Mouse (Mus musculus) forebrain, embryonic 15.5 days (tissue): ENCODE data around the gene Zfp366. TPM values are rescaled to one million over a fixed set of nuclear protein-coding genes. Genes with fewer than 3 reads are reported as not detected.

Experiments used
- ATAC-seq: fragments of 200-750 bp; cut with Nextera tagmentation; replicated peaks from 2 replicates; pipeline ENCODE4 v1.8.0; 2017; ENCODE audit warnings: mild to moderate bottlenecking, moderate TSS enrichment, moderate library complexity
- H3K27ac ChIP-seq: fragments of 300-500 bp; sonication (generic); replicated peaks from 2 replicates; pipeline ENCODE4 v1.5.1; 2015; ENCODE audit warnings: mild to moderate bottlenecking, inconsistent platforms
- H3K27me3 ChIP-seq: fragments of 300-500 bp; sonication (generic); 2 replicates; pipeline ENCODE4 v1.6.1; 2015; ENCODE audit warnings: inconsistent platforms
- H3K36me3 ChIP-seq: fragments of 300-500 bp; sonication (generic); 2 replicates; pipeline ENCODE4 v1.6.1; 2015; ENCODE audit warnings: mild to moderate bottlenecking, inconsistent platforms
- H3K4me1 ChIP-seq: fragments of 300-500 bp; sonication (generic); 2 replicates; pipeline ENCODE4 v1.6.1; 2015; ENCODE audit warnings: inconsistent platforms
- H3K4me2 ChIP-seq: fragments of 300-500 bp; sonication (generic); replicated peaks from 2 replicates; pipeline ENCODE4 v1.6.1; 2015; ENCODE audit warnings: mild to moderate bottlenecking, inconsistent platforms
- H3K4me3 ChIP-seq: fragments of 300-500 bp; sonication (generic); 2 replicates; pipeline ENCODE4 v1.5.1; 2015; ENCODE audit warnings: mild to moderate bottlenecking, inconsistent platforms
- H3K9ac ChIP-seq: fragments of 300-500 bp; sonication (generic); replicated peaks from 2 replicates; pipeline ENCODE4 v1.6.1; 2015; ENCODE audit warnings: mild to moderate bottlenecking, inconsistent platforms
- H3K9me3 ChIP-seq: fragments of 300-500 bp; sonication (generic); 2 replicates; pipeline ENCODE4 v1.6.1; 2016; ENCODE audit warnings: inconsistent platforms
- WGBS: fragments of 180-500 bp; shearing (Covaris S2); methylation state at CpG from one replicate; pipeline ENCODE4 v1.1.7; 2015; ENCODE audit warnings: mixed read lengths; 5-methylcytosine and 5-hydroxymethylcytosine counted together
- polyA plus RNA-seq: library from polyadenylated mRNA; unstranded; fragments of >200 nt; fragmentation: Nextera tagmentation; extraction: Ambion mirVana; gene quantifications from 2 replicates; pipeline ENCODE4 v1.2.1, GENCODE M21; 2015

The Zfp366 gene
- polyA plus RNA-seq, 1 experiment from 2014 or later, result 0.45 TPM

- ATAC-seq, result no peak
- 43% methylated on average over 6 of the region's 6 CpGs for WGBS
- H3K4me3 ChIP-seq, result no peak overlapping the region
Measured at GRCm38 (mm10) chr13:99244471-99244870, 59.8 kb downstream of the Zfp366 start.

GRCm38 (mm10) chr13:99244896-99245295, 60.3 kb downstream of the Zfp366 start:
- Histone ChIP-seq H3K9me3 (no peaks in the 10 kb centered on the region), H3K27ac (no peak overlapping the region), H3K36me3 (no peaks in the 10 kb centered on the region), H3K9ac (no peak overlapping the region), H3K4me3 (no peak overlapping the region), H3K27me3 (no peaks in the 10 kb centered on the region), H3K4me1 (no peaks in the 10 kb centered on the region), H3K4me2 (no peak overlapping the region)
- WGBS, result 47% methylated on average over 3 of the region's 3 CpGs
- no peak for ATAC-seq

More at GRCm38 (mm10) chr13:99244471-99244870, 59.8 kb downstream of the Zfp366 start:
- Histone ChIP-seq H3K4me2 (no peak overlapping the region), H3K9ac (no peak overlapping the region), H3K9me3 (no peaks in the 10 kb centered on the region), H3K36me3 (no peaks in the 10 kb centered on the region), H3K27ac (no peak overlapping the region), H3K27me3 (no peaks in the 10 kb centered on the region), H3K4me1 (no peaks in the 10 kb centered on the region)

DNA sequence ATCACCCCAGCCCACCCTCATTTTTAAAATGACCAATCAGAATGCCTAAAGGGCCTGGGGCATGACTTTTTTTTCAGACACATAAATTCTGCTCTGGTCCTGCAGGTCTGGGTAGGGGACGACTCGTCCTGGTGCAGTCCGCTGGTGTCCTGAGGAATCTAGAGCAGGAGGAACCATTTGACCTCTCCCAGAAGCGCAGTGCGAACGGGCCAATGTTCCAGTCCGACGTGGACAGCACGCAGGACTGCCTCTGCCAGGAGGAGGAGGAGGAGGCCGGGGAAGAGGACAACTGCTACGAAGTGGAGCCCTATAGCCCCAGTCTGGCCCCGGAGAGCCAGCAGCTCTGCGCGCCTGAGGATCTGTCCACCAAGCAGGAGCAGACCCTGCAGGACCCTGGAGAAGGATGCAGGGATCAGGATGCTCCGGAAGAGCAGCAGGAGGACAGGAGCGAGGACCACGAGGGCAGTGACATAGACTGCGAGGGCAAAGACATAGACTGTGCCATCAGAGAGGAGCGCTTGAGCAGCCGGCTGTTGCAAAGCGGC, 61.4 kb downstream of the Zfp366 start:
- H3K27ac ChIP-seq, result no peak overlapping the region
- no peaks in the 10 kb centered on the region for H3K4me1 ChIP-seq
- ATAC-seq, result no peak
- no peak overlapping the region for H3K4me2 ChIP-seq
- H3K36me3 ChIP-seq, result no peaks in the 10 kb centered on the region
- WGBS, result 83% methylated on average over 21 of the region's 21 CpGs
- H3K9ac ChIP-seq, result no peak overlapping the region
- no peak overlapping the region for H3K4me3 ChIP-seq
- H3K27me3 ChIP-seq, result no peaks in the 10 kb centered on the region
- no peaks in the 10 kb centered on the region for H3K9me3 ChIP-seq

- Histone ChIP-seq H3K4me2 (no peak overlapping the region), H3K27me3 (no peaks in the 10 kb centered on the region), H3K4me1 (no peaks in the 10 kb centered on the region), H3K9ac (no peak overlapping the region), H3K9me3 (no peaks in the 10 kb centered on the region), H3K27ac (no peak overlapping the region), H3K4me3 (no peak overlapping the region), H3K36me3 (no peaks in the 10 kb centered on the region)
- 92% methylated on average over 2 of the region's 2 CpGs for WGBS
- no peak for ATAC-seq
Measured at GRCm38 (mm10) chr13:99250806-99251205, 66.2 kb downstream of the Zfp366 start.

GRCm38 (mm10) chr13:99254215-99254614, 69.6 kb downstream of the Zfp366 start:
- Histone ChIP-seq H3K4me1 (no peaks in the 10 kb centered on the region), H3K4me3 (no peak overlapping the region), H3K27ac (no peak overlapping the region), H3K27me3 (no peaks in the 10 kb centered on the region), H3K4me2 (no peak overlapping the region), H3K9ac (no peak overlapping the region), H3K9me3 (no peaks in the 10 kb centered on the region), H3K36me3 (no peaks in the 10 kb centered on the region)
- no peak for ATAC-seq

DNA sequence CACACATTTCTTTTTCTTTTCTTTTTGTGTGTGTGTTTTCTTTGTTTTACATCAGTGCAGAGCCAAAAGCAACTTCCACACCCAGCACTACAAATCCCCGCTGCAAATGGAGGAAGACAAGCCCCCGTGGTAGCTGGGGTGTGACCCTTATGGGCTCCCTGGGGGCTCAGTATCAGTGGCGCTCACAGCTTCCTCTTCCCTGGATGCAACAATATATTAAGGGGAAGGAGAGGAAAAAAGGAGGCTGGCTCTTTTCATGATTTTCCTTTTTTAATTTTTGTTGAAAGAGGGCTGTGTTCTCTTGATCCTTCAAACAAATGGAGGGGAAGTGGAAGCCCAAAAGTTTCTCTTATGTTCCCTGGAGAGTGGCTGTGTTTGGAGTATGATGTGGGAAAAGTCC, 70.2 kb downstream of the Zfp366 start:
- 52% methylated on average over 3 of the region's 3 CpGs for WGBS
- H3K4me1 ChIP-seq, result no peaks in the 10 kb centered on the region
- H3K4me3 ChIP-seq, result no peak overlapping the region
- no peak overlapping the region for H3K4me2 ChIP-seq
- H3K9ac ChIP-seq, result no peak overlapping the region
- no peaks in the 10 kb centered on the region for H3K36me3 ChIP-seq
- H3K27ac ChIP-seq, result no peak overlapping the region
- H3K9me3 ChIP-seq, result no peaks in the 10 kb centered on the region
- no peaks in the 10 kb centered on the region for H3K27me3 ChIP-seq
- no peak for ATAC-seq

DNA sequence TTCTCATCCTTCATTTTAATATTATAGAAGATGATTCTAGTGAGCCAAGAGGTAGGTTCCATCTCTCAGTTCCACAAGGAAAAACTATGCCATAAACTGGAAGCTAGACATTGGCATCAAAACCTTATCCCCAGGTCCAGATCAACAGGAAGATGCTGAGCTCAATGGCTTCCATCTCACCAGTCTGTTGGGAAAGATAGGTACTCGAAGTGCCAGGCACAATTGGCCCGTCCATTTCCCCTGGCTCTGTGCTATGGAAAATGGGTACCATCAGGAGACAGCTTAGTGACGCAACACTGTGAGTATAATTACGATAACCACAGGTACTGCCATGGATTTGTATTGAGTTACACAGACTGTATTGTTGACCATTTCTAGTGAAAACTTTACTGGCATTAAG, 72.3 kb downstream of the Zfp366 start:
- H3K36me3 ChIP-seq, result no peaks in the 10 kb centered on the region
- no peak overlapping the region for H3K9ac ChIP-seq
- WGBS, result 89% methylated on average over 4 of the region's 4 CpGs
- no peak overlapping the region for H3K4me3 ChIP-seq
- H3K9me3 ChIP-seq, result no peaks in the 10 kb centered on the region
- no peak overlapping the region for H3K27ac ChIP-seq
- no peak for ATAC-seq
- no peaks in the 10 kb centered on the region for H3K27me3 ChIP-seq
- no peak overlapping the region for H3K4me2 ChIP-seq
- no peaks in the 10 kb centered on the region for H3K4me1 ChIP-seq

DNA sequence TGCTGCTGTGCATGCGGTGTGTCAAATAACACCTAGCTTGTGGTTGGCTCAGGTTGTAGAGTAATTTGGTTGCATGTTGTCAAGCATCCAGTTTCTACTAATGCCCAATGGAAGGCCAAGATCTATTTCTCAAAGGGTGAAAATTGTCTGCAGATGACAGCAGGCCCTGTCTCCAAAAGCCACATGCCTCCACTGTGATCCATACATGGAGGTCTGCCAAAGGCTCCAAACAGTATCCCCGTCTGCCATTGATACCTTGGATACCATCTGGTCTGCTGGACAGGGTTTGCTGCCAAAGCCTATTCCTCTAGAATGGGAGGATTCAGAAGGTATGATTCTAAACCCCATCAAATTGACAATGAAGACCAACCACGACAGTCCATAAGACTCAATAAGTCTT, 74.1 kb downstream of the Zfp366 start:
- Histone ChIP-seq H3K9ac (no peak overlapping the region), H3K4me1 (no peaks in the 10 kb centered on the region), H3K27ac (no peak overlapping the region), H3K4me2 (no peak overlapping the region), H3K9me3 (no peaks in the 10 kb centered on the region), H3K4me3 (no peak overlapping the region), H3K36me3 (no peaks in the 10 kb centered on the region), H3K27me3 (no peaks in the 10 kb centered on the region)
- no peak for ATAC-seq
- 93% methylated on average over 3 of the region's 3 CpGs for WGBS

DNA sequence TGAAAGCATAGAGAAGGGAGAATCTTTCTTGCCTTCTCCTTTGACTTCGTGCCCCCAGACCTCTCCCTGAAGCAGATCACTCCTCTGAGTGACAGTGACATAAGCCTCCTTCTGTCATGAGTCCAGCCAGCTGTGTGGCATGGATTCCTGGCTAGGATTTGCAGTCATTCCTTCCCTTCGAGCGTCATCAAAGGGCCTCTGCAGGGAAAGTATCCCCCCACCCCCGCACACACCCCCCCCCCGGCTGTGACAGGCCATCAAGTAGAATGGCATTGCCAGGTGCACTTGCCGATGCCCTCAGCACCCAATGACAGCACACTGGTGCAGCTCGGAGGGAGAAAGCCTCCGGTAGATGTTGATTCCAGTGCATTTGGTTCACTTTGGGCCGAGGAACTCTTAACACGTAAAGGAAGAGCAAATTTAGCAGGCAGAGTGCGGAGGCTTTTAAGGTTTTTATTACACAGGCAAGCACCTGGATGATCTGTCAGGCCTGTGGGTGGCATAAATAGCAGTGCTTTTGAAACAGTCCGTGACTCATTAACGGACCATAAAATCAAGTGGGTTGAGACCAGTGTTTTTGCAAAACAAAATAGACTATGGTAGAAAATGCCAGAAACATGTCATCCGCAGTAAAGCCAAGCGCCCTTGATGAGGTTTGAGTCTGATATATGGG, 75.0 kb downstream of the Zfp366 start:
- H3K4me3 ChIP-seq, result no peak overlapping the region
- no peak overlapping the region for H3K9ac ChIP-seq
- no peaks in the 10 kb centered on the region for H3K27me3 ChIP-seq
- no peak overlapping the region for H3K27ac ChIP-seq
- WGBS, result 86% methylated on average over 15 of the region's 15 CpGs
- no peak overlapping the region for H3K4me2 ChIP-seq
- ATAC-seq, result no peak
- no peaks in the 10 kb centered on the region for H3K36me3 ChIP-seq
- H3K9me3 ChIP-seq, result no peaks in the 10 kb centered on the region
- no peaks in the 10 kb centered on the region for H3K4me1 ChIP-seq

- Histone ChIP-seq H3K27ac (no peak overlapping the region), H3K27me3 (no peaks in the 10 kb centered on the region), H3K9ac (no peak overlapping the region), H3K9me3 (no peaks in the 10 kb centered on the region), H3K36me3 (no peaks in the 10 kb centered on the region), H3K4me3 (no peak overlapping the region), H3K4me1 (no peaks in the 10 kb centered on the region), H3K4me2 (no peak overlapping the region)
- WGBS, result 87% methylated on average over 1 of the region's 1 CpGs
- ATAC-seq, result no peak
Measured at GRCm38 (mm10) chr13:99262406-99262805, 77.8 kb downstream of the Zfp366 start.

DNA sequence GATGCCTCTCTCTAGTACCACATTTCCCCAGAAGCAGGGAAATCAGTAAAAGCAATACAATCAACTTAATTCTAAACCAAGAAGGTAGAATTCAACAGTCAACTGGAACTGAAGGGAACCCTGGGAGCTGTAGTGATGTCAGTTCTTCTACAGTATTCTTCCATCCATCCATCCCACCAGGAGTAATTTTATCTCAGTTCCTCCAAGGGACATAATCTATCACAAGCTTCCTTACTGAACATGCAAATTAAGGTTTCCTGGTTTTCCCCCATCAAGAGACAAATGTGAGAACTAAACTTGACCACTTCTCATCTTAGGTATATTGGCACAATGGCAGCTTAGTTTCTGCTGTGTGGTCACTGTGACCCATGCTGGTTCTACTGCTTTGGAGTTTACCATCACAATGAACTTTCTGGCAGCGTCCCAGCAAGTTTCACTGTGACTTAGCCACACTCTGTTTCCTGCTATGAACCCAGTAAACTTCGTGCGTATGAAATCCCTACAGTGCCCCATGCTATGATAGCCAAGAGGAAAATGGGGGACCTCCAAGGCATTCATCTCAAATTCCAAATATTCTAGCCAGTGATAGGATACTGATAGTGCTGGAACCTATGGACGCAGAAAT, 78.6 kb downstream of the Zfp366 start:
- WGBS, result 71% methylated on average over 4 of the region's 4 CpGs

GRCm38 (mm10) chr13:99264483-99264882, 79.9 kb downstream of the Zfp366 start:
- WGBS, result 90% methylated on average over 6 of the region's 6 CpGs
- Histone ChIP-seq H3K4me2 (no peak overlapping the region), H3K4me3 (no peak overlapping the region), H3K4me1 (no peaks in the 10 kb centered on the region), H3K36me3 (no peaks in the 10 kb centered on the region), H3K27me3 (no peaks in the 10 kb centered on the region), H3K27ac (no peak overlapping the region), H3K9ac (no peak overlapping the region), H3K9me3 (no peaks in the 10 kb centered on the region)
- no peak for ATAC-seq

More for the DNA sequence above, 78.6 kb downstream of the Zfp366 start:
- no peaks in the 10 kb centered on the region for H3K27me3 ChIP-seq
- no peak overlapping the region for H3K4me3 ChIP-seq
- no peak overlapping the region for H3K4me2 ChIP-seq
- H3K36me3 ChIP-seq, result no peaks in the 10 kb centered on the region
- H3K27ac ChIP-seq, result no peak overlapping the region
- no peaks in the 10 kb centered on the region for H3K9me3 ChIP-seq
- H3K9ac ChIP-seq, result no peak overlapping the region
- no peak for ATAC-seq
- no peaks in the 10 kb centered on the region for H3K4me1 ChIP-seq

DNA sequence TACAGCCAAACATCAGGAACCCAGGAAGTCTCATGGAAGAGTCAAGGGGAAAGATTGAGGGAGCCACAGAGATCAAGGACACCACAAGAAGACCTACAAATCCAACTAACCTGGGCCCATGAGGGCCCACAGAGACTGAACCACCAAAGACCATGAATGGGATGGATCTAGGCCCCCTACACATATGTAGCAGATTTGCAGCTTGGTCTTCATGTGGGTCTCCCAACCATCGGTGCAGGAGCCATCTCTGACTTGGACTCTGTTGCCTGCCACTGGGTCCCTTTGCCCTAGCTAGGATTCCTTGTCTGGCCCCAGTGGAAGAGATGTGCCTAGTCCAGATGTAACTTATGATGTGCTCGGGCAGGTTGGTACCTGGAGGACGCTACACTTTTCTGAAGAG, 87.4 kb downstream of the Zfp366 start:
- no peaks in the 10 kb centered on the region for H3K4me1 ChIP-seq
- H3K9ac ChIP-seq, result no peak overlapping the region
- no peak overlapping the region for H3K27ac ChIP-seq
- H3K9me3 ChIP-seq, result no peaks in the 10 kb centered on the region
- 90% methylated on average over 3 of the region's 3 CpGs for WGBS
- H3K27me3 ChIP-seq, result no peaks in the 10 kb centered on the region
- H3K36me3 ChIP-seq, result no peaks in the 10 kb centered on the region
- H3K4me2 ChIP-seq, result no peak overlapping the region
- no peak overlapping the region for H3K4me3 ChIP-seq
- no peak for ATAC-seq
